Mouse (Mus musculus) megakaryocyte progenitor cell, adult 5-6 weeks (primary cell): ENCODE results near the gene Spem2. TPM values are rescaled to one million over a fixed set of nuclear protein-coding genes. Genes with fewer than 3 reads are reported as not detected.
"Not testable (repeated sequence)": the region's sequence is repeated elsewhere in the genome, so short reads cannot be mapped to it uniquely, and the experiment has no call there.

Experiments
- ATAC-seq: replicated peaks from 2 replicates; pipeline ENCODE4 v1.8.0; 2016; ENCODE audit warnings: mild to moderate bottlenecking, moderate TSS enrichment, inconsistent platforms; ENCODE audit not compliant: poor library complexity
- total RNA-seq, 2 experiments: library from RNA; stranded (forward) in 1 of 2; stranded (reverse) in 1 of 2; fragments of 157-497, 149-512 nt in 1 of 2; fragments of 200-1000 nt in 1 of 2; gene quantifications; 2 replicates each; pipeline versions ENCODE4 v1.2.3 to v1.2.4; 2015 to 2017

Spem2 gene
- total RNA-seq (2015) (not detected in 2 replicates), total RNA-seq (2017) (not detected in 2 replicates)

DNA sequence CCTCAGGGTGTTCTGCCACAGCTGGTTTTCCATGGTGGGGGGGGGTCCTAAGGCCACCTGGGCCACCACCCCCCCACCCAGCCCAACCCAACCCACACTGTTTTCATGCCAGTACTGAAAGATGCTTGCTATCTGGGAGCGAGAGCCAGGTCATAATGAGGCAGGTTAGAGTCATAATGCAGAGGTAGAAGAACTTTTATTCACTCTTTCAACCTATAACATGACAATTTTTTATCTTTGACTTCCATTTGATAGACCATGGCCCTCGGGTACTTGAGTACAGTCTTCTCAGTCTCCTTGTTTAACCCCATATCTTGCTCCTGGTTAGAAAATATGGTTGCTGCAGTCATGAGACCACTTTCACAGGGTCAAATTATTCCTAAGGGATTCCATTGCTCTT is at the start of gene Spem2:
Gene Spem2 (minus strand): TSS at position 101 of the 400 bp plus-strand sequence.
- ATAC-seq: no peak

DNA sequence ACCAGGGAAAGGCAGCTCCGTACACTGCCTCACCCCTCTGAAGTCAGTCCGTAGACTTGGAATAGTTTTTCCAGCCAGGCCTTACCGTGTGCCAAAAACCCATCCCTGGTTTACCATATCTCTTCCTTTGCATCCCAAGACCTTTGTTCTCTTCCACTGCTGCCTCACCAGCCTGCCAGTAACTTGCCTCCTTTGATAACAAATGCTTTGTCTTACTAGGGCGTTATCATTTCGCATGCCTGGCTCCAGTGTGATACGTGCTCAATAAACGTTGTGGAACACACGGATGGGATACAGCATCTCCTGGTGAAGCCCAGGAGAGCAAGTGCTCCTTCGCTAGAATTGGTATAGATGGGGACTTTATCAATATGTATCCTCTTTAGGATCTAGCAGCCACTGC is 49.1 kb upstream of the Spem2 start:
- no peak for ATAC-seq

DNA sequence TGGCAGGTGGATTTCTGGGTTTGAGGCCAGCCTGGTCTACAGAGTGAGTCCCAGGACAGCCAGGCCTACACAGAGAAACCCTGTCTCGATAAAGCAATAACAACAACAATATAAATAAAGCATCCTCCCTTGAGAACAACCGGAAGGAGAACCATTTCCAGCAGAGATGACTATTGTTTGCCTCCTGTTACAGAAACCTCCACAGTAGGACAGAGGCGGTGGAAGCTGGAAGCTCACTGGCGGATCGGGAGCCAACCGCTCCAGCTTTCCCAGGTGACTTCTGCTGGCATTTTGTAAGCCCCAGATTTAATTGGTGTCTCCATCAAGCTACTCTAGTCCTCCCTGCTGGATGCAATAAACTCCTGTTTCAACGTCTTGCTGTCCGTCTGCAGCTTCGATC is 47.3 kb upstream of the Spem2 start:
- no peak for ATAC-seq

DNA sequence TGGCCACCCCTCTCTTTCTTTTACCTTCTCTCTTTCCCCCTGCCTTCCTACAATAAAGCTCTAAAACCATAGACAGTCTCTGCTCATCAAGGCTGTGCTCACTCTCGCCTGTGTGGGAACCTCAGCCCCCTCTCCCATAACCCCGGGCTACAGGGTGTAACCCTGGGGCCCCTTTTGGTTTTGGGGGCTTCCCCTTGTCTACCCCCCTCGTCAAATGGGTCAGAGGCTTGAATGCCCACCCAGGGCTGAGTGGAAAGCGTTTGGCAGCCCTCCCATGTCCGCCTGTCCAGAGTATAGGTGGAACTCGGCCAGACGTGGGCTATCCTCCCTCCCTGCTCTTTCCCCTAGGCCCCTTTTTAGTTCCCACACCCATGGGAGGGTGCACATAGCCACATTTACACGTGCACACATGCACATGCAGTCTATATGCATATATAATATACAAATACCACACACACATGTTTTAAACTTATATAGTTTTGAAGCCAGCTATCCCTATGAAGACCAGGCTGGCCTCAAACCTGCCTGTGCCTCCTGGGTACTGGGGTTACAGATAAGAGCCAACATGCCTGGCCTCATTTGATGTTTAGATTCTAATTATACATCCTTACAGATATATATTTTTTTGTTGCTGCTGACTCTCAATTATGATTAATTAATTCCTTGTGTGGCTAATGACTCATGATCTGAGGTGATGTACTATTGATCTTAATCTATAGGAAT is 46.0 kb upstream of the Spem2 start:
- peak; percentile 39; the same call in 1 of the 2 replicates for ATAC-seq

DNA sequence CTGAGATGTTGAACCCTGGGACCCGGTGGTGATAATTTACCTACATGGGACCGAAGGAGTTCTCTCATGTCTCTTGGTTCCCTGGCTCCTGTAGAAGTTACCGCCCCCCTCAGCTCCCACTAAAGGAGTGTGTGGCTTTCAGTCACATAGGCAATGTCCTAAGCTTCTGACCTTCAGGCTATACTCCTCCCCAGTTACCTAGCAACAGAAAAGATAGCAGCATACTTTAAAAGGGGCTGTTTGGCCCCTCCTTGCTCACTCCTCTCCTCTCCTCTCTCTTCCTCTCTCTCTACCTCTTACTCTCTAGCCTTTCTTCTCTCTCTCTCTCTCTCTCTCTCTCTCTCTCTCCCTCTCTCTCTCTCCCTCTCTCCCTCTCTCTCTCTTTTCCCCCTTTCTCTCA is 45.5 kb upstream of the Spem2 start:
- not testable (repeated sequence) for ATAC-seq

DNA sequence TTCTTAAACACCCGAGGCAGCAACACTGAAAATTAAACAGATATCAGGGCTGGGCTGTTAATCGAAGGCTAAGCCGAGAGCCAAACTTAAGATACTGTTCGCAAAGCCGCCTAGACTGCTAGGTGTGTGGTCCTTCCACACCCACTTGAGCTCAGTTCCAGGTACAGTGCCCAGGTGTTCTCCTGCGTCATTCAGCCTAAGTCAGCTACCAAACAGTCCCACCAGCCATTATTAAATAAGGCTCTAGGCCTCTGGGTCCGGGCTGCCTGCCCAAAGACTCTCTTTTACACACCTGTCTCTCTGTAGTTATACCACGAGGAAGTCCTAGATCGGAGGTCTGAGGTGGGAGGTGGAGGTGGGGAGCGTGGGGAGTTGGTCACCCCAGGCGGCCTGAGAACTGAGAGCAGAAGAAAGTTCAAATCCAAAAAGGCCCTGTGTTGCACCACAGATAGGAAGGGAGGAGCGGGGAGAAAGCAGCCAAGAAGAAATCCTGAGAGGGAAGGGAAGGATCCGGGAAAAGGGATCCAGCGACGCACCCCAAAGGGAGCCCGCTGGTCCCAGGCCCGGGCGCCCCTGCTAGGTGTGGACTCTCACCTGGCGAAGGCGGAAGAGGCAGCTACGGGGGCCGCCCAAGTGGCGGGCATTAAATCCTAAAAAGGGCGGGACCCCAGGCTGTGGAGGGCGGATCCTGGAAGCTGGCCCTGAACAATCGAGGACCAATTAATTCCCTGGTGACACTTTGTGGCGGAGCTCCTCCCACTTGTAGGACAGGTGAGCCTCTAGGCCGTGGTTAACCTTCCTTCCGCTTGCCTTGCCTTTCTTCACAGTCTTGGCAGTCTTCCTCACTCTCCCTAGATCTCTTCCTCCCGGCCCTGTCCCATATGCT is 40.1 kb upstream of the Spem2 start, which contains the start of gene Tnk1:
Gene Tnk1 (minus strand): TSS at position 618 of the 886 bp plus-strand sequence.
- no peak for ATAC-seq

DNA sequence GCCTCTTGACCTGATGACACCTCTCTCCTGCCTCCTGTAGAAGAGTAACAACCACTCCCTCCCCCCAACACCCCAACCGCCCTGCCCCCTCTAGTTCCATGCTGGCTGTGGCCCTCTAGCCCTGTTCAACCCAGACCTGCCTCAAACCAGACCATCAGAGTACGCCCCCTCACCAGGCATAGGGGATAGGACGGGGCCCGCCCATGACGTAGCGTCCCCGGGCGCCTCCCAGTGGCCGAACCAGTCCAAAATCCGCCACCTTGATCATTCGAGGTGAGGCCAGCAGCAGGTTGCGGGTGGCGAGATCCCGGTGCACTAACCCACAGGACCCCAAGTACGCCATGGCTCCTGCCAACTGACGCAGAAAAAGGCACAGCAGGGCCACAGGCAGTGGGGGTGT is 37.1 kb upstream of the Spem2 start:
- peak; percentile 35 for ATAC-seq

DNA sequence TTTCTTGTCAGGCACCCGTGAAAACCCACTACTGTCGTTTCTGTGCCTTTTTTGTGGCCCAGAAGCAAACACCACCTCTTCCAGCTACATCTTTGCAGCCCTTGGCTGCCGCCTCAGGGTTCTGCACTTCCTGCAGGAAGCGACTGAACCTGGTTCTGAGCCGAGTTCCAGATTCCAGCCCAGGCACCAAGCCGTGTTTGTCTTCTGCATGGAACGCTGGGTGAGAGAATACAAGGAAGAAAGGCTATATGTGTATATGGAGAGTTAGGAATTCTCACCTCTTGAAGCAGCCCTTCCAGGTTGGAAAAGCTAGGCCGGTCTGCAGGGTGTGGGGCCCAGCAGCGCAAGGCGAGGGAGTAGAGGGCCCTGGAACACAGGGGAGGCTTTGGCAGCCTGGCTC is 36.4 kb upstream of the Spem2 start:
- no peak for ATAC-seq

DNA sequence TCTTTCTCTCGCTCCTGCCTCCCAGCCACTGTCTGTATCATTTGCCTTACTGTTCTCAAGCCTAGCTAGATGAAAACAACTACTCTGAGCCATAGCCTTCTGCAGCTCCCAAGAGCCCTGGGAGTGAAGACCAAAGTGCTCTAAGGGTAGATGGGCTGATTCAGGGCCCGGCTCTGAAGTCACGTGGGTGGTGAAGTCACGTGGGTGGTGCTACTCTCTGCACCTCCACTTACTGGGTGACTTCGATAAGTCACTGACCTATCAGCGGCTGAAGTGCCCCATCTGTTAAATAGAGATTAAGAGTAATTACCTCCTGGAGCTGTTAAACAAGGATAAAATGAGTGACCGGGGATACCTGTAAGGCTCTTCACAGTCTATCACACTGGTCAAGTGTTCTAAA is 35.7 kb upstream of the Spem2 start:
- ATAC-seq: peak; percentile 77

DNA sequence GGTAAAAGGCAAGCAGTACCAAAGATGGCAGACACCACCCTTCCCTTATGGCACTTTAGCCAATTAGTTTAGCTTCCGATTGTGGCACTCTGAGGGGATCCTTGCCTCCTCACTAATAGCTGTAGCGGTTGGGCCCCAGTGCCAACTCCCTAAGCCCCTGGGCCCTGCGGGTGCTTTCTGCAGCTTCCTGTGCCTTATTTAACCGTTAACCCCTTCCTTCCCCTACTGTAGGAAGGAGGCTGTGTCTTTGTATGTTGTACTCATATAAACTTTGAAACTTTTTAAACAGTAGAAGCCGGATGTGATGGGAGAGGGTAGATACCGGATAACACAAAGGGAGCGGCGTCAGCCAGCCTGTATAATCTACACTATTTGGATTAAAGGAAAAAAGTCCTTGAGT is 32.5 kb upstream of the Spem2 start:
- ATAC-seq: peak; percentile 10; the same call in 1 of the 2 replicates

DNA sequence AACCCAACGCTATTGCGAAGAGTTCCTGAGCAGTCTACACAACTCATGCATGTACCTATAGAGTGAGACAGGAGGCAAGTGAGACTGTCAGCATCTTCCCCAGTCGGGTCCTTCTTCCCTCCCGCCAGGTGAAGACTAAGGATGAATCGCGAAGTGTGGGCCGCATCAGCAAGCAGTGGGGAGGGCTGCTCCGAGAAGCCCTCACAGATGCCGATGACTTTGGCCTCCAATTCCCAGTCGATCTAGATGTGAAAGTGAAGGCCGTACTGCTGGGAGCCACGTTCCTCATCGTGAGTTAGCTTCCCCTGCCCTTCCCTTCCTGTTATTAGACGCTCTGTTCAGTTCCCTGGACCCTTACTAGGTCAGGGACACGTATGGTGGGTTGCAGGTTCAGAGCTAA is 31.6 kb upstream of the Spem2 start:
- ATAC-seq: no peak

DNA sequence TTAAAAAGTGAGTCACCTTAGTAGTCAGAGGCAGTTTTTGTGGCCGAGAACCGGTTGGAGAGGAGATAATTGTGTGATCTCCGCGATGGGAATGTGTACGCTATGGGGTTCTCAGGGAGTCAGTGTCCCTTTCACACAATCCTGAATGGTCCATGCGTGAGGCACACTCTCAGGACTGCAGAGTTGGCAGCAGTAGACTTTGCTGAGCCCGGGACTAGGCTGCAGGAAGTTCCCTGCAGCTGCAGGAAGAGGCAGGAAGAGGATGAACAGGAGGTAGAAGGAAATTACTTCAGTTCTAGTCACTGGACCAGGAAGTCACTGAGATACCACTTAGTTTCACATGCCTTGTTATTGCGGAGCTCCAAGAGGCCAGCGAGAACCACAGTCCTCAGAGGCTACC is 30.9 kb upstream of the Spem2 start:
- ATAC-seq: no peak

DNA sequence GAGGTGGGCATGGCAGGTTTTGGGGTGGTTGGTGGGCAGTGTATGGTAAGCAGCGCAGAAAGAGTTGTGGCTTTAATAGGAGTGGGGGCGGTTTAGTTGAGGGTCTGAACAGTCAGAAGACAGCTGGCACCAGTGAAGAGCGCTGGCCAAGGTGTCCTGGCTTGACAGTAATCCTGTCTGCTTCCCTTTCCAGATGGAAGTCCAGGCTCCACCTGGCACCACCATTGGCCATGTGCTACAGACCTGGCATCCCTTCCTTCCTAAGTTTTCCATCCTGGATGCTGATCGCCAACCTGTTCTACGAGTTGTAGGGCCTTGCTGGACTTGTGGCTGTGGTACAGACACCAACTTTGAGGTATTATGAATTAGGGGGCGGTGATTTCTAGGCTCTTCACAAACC is 29.8 kb upstream of the Spem2 start:
- ATAC-seq: no peak

DNA sequence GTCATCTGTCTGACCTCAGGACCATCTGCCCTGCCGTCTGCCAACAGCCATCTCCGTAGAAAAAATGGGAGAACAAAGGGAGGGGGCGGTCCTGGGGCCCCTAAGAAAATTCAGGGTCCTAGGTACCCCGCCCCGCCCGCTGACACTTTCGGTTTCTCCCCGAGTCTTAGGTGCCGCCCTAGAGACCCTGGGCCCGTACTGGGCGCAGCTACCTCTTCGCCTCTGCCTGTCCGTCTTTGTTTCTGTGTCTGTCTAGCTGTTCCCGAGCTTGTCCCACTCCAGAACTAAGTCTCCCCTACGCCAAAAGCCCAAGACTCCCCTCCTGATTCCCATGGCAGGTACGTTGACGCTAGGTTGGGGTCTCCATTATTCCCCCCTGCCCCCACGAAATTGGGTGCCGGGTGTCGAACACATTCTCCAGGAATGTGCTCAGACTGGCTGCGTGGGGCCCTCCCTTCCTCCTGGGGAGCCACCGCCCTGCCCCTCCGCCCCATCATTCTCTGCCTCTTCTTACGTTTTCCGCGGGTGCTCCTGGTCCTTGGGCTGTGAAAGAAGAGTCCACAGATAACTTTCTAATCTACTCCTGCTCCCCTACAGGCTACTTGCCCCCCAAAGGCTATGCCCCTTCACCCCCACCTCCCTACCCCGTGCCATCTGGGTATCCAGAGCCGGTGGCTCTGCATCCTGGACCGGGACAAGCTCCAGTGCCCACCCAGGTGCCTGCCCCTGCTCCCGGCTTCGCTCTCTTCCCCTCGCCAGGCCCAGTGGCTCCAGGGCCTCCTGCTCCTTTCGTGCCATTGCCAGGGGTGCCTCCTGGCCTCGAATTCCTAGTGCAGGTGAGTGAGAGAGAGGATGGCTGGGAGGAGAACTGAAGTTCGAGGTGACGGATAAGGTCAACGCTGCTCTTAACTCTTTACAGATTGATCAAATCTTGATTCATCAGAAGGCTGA is 28.7 kb upstream of the Spem2 start:
- 0 out of 2 replicates have a peak, but pooled peaks have one; percentile 17 for ATAC-seq

DNA sequence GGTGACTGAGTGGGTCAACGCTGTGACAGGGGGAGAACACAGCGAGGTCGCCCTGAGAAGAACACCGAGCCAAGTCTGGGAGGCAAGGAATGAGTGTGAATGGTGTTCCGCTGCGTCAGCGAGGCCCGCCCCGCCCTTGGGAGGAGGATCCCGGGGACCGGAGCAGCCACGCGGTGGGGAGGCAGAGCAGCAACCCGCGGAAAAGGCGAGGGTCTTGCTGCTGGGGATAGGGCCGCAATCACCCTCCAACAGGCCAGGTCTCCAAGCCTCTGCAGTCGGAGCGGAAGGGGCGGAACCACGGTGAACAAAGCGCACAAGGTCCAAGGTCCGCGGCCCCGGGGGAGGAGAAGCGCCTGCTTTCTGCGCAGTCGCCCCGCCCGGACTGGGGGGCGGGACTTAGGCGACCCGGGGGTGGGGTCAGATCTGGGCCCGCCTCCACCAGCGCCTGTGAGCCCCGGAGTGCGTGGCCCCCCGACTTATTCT is 28.0 kb upstream of the Spem2 start, which contains the start of gene Plscr3:
Gene Plscr3 (plus strand): TSS at position 179 of the 483 bp plus-strand sequence.
- peak; percentile 85 for ATAC-seq

DNA sequence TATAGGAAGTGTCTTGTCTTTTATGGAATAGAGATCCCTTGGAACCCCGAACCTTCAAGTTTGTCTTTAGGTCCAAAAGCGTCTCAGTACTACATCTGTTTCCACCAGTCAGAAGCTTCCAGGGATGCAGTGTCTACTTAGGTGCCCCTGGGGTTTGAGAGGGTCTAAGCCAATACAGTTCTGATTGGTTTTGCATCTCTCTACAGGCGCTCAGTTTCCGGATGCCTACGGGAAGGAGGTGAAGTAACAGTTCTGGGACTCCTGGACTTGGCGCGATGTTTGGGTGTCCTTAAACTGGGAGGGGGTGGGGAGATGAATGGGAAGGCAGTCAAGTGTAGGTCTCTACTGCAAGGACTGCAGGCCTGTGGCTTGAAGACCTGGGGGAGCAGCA is 20.4 kb upstream of the Spem2 start:
- ATAC-seq: no peak

DNA sequence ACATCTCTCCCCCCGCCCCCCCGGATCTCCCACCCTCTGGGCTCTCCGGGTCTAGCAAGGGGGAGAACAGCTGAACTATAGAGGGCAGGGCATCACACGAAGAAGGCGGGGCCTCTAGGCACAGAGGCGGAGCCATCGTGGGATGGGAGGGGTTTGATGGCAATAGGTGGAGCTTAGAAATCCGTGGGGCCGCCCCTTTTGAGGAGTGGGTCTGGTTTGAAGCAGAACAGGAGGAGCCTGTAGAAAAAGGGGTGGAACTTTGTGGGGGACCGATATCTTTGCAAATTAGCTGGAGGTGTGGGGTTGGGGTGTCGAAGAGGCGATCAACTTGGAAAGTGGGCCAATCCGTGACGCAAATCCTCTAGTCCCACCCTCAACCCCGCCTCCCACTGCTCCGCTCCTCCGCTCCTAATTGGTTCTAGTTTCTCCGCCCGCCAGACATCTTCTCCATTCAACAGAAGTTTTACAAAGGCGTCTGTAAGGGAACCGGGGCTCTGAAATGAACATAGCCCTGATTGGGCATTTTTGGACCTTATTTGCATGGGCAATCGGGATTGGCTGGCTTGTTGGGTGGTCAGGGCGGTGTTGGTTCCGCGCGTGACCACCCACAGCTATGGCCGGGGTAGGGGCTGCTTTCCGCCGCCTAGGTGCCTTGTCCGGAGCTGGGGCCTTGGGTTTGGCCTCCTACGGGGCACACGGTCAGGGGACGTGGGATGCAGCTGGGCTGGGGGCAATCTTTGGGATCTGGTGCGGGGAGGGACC is 19.9 kb upstream of the Spem2 start, which contains the start of gene Tmem256:
Gene Tmem256 (plus strand): TSS at position 563 of the 762 bp plus-strand sequence.
- peak; percentile 76 for ATAC-seq

DNA sequence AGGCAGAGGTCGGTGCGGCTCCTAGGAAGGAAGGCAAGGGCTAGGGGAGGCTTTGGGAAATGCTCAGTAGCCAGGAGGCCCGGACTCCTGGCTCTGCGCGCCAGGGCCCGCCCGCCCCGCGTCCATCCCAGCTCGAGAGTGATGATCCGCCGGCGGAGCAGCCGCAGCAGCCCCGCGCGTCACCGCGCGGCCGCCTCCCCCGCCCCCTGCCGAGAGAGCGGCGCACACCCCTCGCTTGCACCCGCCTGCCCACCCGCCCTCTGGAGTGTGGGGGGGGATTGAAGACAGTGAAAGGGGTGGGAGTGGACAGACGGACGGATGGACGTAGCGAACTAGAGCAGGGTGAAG is 19.3 kb upstream of the Spem2 start, which contains the start of gene Nlgn2:
Gene Nlgn2 (minus strand): TSS at position 181 of the 348 bp plus-strand sequence.
- no peak for ATAC-seq

DNA sequence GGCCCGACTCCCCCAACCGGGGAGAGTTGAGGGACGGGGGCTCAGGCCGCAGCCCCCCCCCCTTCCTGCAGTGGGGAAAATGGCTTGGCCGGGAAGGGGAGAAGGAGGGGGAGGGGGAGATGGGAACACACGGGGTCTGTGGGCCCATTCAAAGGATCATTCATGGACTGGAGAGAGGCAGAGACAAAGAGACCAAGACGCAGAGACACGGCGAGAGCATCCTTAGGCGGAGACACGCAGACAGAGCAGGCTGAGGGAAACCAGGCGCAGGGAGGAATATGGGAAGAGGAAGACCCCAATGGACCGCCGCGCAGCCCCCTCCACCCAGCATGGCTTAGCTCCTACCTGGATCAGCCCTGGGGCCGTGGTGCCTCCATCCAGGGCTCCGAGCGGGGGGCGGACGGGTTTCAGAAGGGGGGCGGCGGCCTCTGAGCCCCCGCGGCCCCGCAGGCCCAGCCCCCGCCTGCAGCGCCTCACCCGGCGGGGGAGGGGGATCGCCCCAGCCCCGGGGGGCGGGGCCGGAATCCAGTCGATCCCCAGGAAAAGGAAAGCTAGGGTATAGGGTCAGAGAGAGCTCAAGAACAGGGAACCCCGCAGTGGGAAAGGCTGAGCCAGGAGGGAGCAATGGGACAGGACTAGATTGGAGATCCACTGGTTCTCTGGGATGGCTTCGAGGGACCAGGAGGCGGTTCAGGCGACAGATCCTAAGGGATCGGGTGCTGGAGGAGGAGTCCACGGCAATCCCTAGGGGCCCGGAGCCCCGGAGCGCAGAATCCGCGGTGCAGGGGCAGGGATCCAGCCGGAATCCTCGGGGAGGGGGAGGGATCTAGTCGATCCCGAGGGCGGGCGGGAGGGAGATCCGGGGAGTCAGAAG is 18.7 kb upstream of the Spem2 start:
- no peak for ATAC-seq
